Mouse (Mus musculus): ENCODE measurements around the gene Card6. TPM values are rescaled to one million over a fixed set of nuclear protein-coding genes. Genes with fewer than 3 reads are reported as not detected.

Card6 gene
- polyA plus RNA-seq (2015; fragmentation: Nextera tagmentation; extraction: Ambion mirVana), result 0.72 and 0.74 TPM in 2 replicates

GRCm38 (mm10) chr15:5107686-5108654 is at the start of gene Card6:
TSS of gene Card6 (minus strand) at chr15:5108539.

GRCm38 (mm10) chr15:5143361-5144020 is 35.2 kb upstream of the Card6 start, which contains the start of gene Prkaa1:
TSS of gene Prkaa1 (plus strand) at chr15:5143861.

GRCm38 (mm10) chr15:5116270-5117030 is 8.1 kb upstream of the Card6 start, which contains the start of gene Rpl37:
TSS of gene Rpl37 (plus strand) at chr15:5116645.

GRCm38 (mm10) chr15:5063635-5064034 is 44.7 kb downstream of the Card6 start, which contains the start of gene C7:
TSS of gene C7 (minus strand) at chr15:5063740.

Other genes with a start within 250 kb of the Card6 start
- not detected in 2 replicates for gene Mroh2b, start 209.8 kb downstream of the Card6 start, polyA plus RNA-seq (2015; fragmentation: Nextera tagmentation; extraction: Ambion mirVana)
- 0.05 TPM in 1 of 2 replicates, not detected in the other for gene C7, start 44.8 kb downstream of the Card6 start, polyA plus RNA-seq (2015; fragmentation: Nextera tagmentation; extraction: Ambion mirVana)
- gene Rpl37, start 8.1 kb upstream of the Card6 start, polyA plus RNA-seq (2015; fragmentation: Nextera tagmentation; extraction: Ambion mirVana), result 424 and 529 TPM in 2 replicates
- gene Prkaa1, start 35.3 kb upstream of the Card6 start, polyA plus RNA-seq (2015; fragmentation: Nextera tagmentation; extraction: Ambion mirVana), result 9.3 and 11.1 TPM in 2 replicates
- 40.1 and 43.4 TPM in 2 replicates for gene Ttc33, start 77.0 kb upstream of the Card6 start, polyA plus RNA-seq (2015; fragmentation: Nextera tagmentation; extraction: Ambion mirVana)
- 2.1 and 2.4 TPM in 2 replicates for gene Ptger4, start 135.6 kb upstream of the Card6 start, polyA plus RNA-seq (2015; fragmentation: Nextera tagmentation; extraction: Ambion mirVana)